Mouse (Mus musculus) ES-Bruce4 (cell line): ENCODE measurements at regions not wholly inside any gene's neighbourhood (a gene's known extent, or its start where the extent isn't known, plus 50 kb on each side); places are given as distances from the start of the nearest gene placed in this dataset.
A peak's percentile ranks its signal among the peaks of the same experiment; 100 is the strongest.

ENCODE experiments used
- H3K27ac ChIP-seq: 2 replicates; pipeline ENCODE4 v1.5.1; 2012; ENCODE audit warnings: low read length, inconsistent platforms; ENCODE audit not compliant: insufficient read depth
- H3K27me3 ChIP-seq: 2 replicates; pipeline ENCODE4 v1.6.1; 2012; ENCODE audit warnings: mild to moderate bottlenecking, low read length, inconsistent platforms; ENCODE audit not compliant: control insufficient read depth, poor library complexity, insufficient read depth, severe bottlenecking
- H3K36me3 ChIP-seq: 2 replicates; pipeline ENCODE4 v1.6.1; 2012; ENCODE audit warnings: inconsistent platforms, mild to moderate bottlenecking, low read length, moderate library complexity; ENCODE audit not compliant: control insufficient read depth, poor library complexity, insufficient read depth, severe bottlenecking
- H3K4me1 ChIP-seq: one replicate; pipeline ENCODE4 v1.8.1; 2011; ENCODE audit warnings: low read length; ENCODE audit not compliant: control insufficient read depth, insufficient read depth
- H3K4me3 ChIP-seq: 2 replicates; pipeline ENCODE4 v1.5.1; 2011; ENCODE audit warnings: low read depth, mild to moderate bottlenecking, low read length
- H3K9ac ChIP-seq: 2 replicates; pipeline ENCODE4 v1.6.1; 2012; ENCODE audit warnings: low read depth, mild to moderate bottlenecking, inconsistent platforms; ENCODE audit not compliant: poor library complexity, severe bottlenecking
- H3K9me3 ChIP-seq: replicated peaks from 2 replicates; pipeline ENCODE4 v1.6.1; 2012; ENCODE audit warnings: mild to moderate bottlenecking, low read length, inconsistent platforms; ENCODE audit not compliant: control insufficient read depth, poor library complexity, insufficient read depth, severe bottlenecking
- CTCF ChIP-seq: IDR thresholded peaks from one replicate; pipeline ENCODE4 v1.8.1; 2011; ENCODE audit warnings: low read depth, low read length
- EP300 ChIP-seq: IDR thresholded peaks from 2 replicates; pipeline ENCODE4 v1.6.1; 2011; ENCODE audit warnings: low read depth, low read length; ENCODE audit not compliant: insufficient read depth
- POLR2A ChIP-seq: IDR thresholded peaks from one replicate; pipeline ENCODE4 v1.8.1; 2011; ENCODE audit warnings: low read length; ENCODE audit not compliant: insufficient read depth

DNA sequence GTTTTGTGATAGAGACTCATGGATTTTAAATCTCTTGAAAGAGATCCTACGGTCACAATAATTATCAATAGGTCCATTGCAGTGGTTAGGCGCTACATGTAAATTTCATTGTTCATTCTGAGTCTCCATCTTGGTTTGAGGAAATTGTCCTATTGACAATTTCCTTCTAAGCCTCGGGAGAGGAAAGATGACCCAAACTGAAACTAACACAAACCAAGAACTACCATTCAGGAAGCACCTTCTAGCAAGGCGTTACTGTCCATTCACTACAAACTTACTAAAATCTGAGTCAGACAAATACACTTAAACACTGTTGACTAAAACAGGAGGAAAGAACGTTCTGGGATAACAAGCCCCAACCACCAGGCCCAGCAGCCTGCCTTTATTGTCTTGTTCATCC is 140.1 kb upstream of the Olig3 start:
- Histone ChIP-seq H3K4me1 (no peaks in the 10 kb centered on the region), H3K36me3 (no peaks in the 10 kb centered on the region), H3K9ac (no peak overlapping the region), H3K4me3 (no peak overlapping the region), H3K9me3 (no peaks in the 10 kb centered on the region), H3K27me3 (no peaks in the 10 kb centered on the region), H3K27ac (no peak overlapping the region)
- no peak for TF ChIP-seq EP300
- TF ChIP-seq POLR2A: no peak
- no peak for TF ChIP-seq CTCF

- H3K9me3 ChIP-seq: no peaks in the 10 kb centered on the region
Measured at GRCm38 (mm10) chr10:19209751-19210150, 146.6 kb upstream of the Olig3 start.

DNA sequence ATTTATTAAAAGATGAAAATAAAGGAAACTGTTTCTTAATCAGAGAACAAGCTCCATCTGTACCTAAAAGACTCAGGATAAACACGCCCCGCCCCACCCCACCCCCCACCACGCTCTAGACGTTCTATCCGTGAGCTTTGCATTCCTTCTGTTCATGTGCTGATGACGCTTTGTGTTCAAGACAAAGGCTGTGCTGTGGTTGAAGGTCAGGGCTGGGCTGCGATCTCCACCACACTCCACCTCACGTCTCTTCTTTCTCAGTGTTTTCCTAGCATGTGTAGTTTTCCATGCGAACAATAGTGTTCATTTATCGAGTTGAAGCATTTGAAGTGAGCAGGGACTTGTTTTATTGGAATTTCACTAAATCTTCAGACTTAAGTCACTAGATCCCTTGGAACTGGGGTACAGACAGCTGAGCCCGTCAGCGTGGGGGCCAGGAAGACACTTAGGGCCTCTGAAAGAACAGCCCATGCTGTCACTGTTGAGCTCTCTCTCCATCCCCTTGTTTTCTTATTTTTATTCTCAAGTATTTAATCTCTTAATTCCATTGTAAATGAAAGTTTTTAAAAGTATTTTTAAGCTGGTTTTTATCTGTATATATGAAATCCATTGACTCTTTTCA is 148.1 kb upstream of the Olig3 start:
- Histone ChIP-seq H3K27me3 (no peaks in the 10 kb centered on the region), H3K27ac (peak overlapping the region; percentile 98), H3K9me3 (no peaks in the 10 kb centered on the region), H3K9ac (no peak overlapping the region), H3K4me1 (peaks cover 5% of the 10 kb centered on the region), H3K4me3 (no peak overlapping the region), H3K36me3 (no peaks in the 10 kb centered on the region)
- TF ChIP-seq POLR2A (no peak), EP300 (peak; percentile 100), CTCF (no peak)

More at GRCm38 (mm10) chr10:19209751-19210150, 146.6 kb upstream of the Olig3 start:
- TF ChIP-seq POLR2A (no peak), EP300 (no peak), CTCF (no peak)
- Histone ChIP-seq H3K27ac (no peak overlapping the region), H3K27me3 (no peaks in the 10 kb centered on the region), H3K9ac (no peak overlapping the region), H3K36me3 (no peaks in the 10 kb centered on the region), H3K4me1 (peaks cover 5% of the 10 kb centered on the region), H3K4me3 (no peak overlapping the region)

DNA sequence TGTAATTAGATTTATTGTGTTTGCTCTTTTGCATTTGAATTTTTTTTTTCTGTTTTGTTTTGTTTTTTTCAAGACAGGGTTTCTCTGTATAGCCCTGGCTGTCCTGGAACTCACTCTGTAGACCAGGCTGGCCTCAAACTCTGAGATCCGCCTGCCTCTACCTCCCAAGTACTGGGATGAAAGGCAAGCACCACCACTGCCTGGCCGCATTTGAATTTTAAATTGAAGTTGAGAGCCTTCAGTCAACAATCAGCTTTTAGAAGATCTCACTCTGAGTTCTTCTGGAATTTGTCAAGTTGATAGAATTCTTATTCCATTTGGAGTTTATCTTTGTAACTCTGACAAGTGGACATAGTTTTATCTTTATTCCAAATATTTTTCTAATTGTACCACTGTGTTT is 148.8 kb upstream of the Olig3 start:
- TF ChIP-seq EP300 (peak; percentile 72; the same call in 1 of the 2 replicates), POLR2A (no peak)
- Histone ChIP-seq H3K4me1 (peaks cover 5% of the 10 kb centered on the region), H3K4me3 (no peak overlapping the region), H3K27ac (peak overlapping the region; percentile 78), H3K9me3 (no peaks in the 10 kb centered on the region), H3K36me3 (no peaks in the 10 kb centered on the region), H3K27me3 (no peaks in the 10 kb centered on the region), H3K9ac (no peak overlapping the region)

- no peak overlapping the region for H3K9ac ChIP-seq
- H3K9me3 ChIP-seq: no peaks in the 10 kb centered on the region
- no peak overlapping the region for H3K4me3 ChIP-seq
- no peak overlapping the region for H3K27ac ChIP-seq
- peaks cover 2% of the 10 kb centered on the region for H3K4me1 ChIP-seq
- no peaks in the 10 kb centered on the region for H3K36me3 ChIP-seq
- no peak for TF ChIP-seq POLR2A
- no peak for TF ChIP-seq CTCF
- TF ChIP-seq EP300: no peak
- H3K27me3 ChIP-seq: no peaks in the 10 kb centered on the region
Measured at GRCm38 (mm10) chr10:19200311-19200710, 156.0 kb upstream of the Olig3 start.

GRCm38 (mm10) chr10:19195676-19196075 is 160.7 kb upstream of the Olig3 start:
- TF ChIP-seq CTCF (no peak), EP300 (no peak), POLR2A (no peak)
- H3K27me3 ChIP-seq: no peaks in the 10 kb centered on the region
- H3K4me1 ChIP-seq: peaks cover 4% of the 10 kb centered on the region
- no peak overlapping the region for H3K9ac ChIP-seq
- H3K27ac ChIP-seq: no peak overlapping the region
- no peak overlapping the region for H3K4me3 ChIP-seq
- no peaks in the 10 kb centered on the region for H3K9me3 ChIP-seq
- H3K36me3 ChIP-seq: no peaks in the 10 kb centered on the region
